Mouse (Mus musculus): ENCODE measurements around the gene Fars2. TPM values are rescaled to one million over a fixed set of nuclear protein-coding genes. Genes with fewer than 3 reads are reported as not detected.
A peak's percentile ranks its signal among the peaks of the same experiment; 100 is the strongest.

Gene Fars2
- total RNA-seq, 2 experiments from 2014 or later, result 36.5 to 37.8 TPM

DNA sequence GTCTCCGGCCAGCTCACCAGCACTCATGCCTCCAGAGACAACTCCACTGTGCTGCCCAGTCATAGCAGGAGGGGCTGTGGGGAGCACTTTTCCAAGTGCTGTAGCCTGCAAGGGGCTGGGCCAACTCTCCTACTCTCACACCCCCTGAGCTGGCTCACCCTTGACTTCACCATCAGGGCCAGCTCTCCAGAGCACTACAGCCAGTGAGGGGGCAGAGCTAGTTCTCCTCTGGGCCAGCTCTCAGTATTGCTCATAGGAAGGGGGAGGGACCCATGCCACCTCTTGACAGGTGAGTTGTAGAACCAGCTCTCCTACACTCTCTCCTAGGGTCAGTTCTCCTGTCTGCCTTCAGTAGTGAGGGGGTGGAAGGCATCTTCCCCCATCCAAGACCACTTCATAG lies 413.6 kb downstream of the Fars2 start:
- intact Hi-C loops (cut with DNase I), result no loop called here
- DNase-seq (ENCODE audit: low spot score in 2 of 2), result no peak

DNA sequence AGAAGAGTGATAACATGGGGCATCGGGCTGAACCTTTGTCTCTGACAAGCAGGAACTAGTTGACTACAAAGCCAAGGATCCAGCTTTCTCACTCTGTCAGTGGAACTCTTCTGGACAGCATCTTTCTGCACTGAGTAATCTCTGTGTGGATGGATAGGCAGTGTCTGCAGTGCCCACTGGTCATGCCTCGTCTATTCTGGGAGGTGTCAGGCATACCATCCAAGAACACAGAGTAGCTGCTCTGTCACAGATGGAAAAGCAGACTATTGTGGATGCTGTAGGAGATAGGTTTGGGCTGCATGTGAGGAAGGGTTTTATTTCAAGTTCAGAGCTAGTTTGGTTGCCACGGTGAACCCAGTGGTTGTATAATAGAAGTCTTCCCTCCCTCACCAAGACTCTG lies 414.7 kb downstream of the Fars2 start:
- DNase-seq (ENCODE audit: low spot score in 2 of 2), result peak; percentile 42 to 73
- intact Hi-C loops (cut with DNase I), result no loop called here

DNA sequence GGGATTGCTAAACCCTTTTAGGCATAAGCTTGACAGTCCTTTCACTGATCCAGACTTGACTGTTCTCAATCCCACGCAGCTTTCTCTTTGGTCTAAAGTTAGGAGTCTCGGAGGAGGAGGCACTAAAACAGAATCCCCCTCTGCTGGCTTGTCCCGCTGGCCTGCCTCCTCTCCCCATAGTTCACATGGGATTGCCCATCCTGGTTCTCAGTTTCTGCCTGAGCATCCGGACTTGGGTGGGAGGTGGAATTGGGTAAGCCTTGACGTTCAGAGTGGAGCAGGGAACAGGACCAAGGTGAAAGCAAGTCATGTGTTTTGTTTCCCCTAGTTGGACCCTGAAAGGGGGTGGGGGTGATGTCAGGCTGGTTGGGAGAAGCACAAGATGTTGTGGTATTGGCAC lies 415.9 kb downstream of the Fars2 start:
- DNase-seq (ENCODE audit: low spot score in 2 of 2), result peak in 1 of 2 experiments; percentile 18
- intact Hi-C loops (cut with DNase I), result no loop called here

GRCm38 (mm10) chr13:36533518-36533917 lies 416.3 kb downstream of the Fars2 start:
- intact Hi-C loops (cut with DNase I), result no loop called here
- peak in 1 of 2 experiments; percentile 18 for DNase-seq (ENCODE audit: low spot score in 2 of 2)

DNA sequence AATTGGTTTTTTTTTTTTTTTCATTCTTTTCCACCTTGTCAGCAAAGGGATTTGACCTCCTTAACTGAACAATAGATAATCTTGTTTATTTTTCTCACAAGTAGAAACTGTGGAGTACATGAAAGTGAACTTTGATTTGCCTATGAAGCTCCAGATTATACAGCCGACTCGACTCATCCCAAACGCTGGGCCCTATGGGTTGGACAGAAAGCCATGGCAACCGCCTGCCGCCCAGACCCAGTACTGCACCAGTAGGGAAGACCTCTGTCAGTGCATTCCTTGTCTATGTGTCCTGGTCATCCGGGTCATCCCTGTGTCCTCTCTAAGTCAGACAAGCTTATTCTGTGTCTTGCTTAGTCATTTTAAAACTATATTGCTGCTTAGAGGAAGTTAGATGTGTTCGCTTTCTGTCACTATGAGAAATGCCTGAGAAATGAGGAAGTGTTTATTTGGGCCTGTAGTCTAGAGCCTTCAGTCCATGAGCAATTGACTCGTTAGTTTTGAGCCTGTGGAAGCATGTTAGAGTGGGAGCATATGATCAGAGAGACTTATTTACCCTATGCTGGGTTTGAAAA lies 416.8 kb downstream of the Fars2 start:
- no peak for DNase-seq (ENCODE audit: low spot score in 2 of 2)
- intact Hi-C loops (cut with DNase I), result no loop called here

GRCm38 (mm10) chr13:36537580-36537979 lies 420.4 kb downstream of the Fars2 start:
- intact Hi-C loops (cut with DNase I), result no loop called here
- no peak for DNase-seq (ENCODE audit: low spot score in 2 of 2)

GRCm38 (mm10) chr13:36538385-36538784 lies 421.2 kb downstream of the Fars2 start:
- DNase-seq (ENCODE audit: low spot score in 2 of 2), result no peak
- intact Hi-C loops (cut with DNase I), result no loop called here

GRCm38 (mm10) chr13:36540231-36540630 lies 423.0 kb downstream of the Fars2 start:
- no peak for DNase-seq (ENCODE audit: low spot score in 2 of 2)
- intact Hi-C loops (cut with DNase I), result no loop called here

DNA sequence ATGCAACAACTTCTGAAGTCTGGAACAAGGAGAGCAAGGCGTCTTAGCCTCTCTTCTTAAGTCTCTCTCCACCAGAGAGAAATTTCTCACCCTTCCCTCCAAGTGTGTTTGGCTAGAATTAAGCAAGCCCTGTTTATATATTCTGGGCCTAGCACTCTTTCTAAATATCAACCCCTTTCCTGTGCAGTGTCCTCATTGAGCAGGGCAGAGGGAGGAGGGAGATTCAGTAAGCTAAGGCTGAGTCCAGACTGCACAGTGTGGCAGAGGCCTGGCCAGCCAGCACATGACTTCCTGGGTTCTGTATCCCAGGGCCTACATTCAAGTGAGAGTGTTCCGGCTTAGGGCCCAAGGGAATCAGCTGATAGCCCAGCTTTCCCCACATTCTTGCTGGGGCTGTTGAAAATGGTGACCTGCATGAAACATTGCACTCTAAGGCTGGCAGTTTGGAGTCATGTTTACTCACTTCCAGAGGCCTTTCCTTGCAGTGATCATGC lies 424.1 kb downstream of the Fars2 start:
- intact Hi-C loops (cut with DNase I), result no loop called here

DNA sequence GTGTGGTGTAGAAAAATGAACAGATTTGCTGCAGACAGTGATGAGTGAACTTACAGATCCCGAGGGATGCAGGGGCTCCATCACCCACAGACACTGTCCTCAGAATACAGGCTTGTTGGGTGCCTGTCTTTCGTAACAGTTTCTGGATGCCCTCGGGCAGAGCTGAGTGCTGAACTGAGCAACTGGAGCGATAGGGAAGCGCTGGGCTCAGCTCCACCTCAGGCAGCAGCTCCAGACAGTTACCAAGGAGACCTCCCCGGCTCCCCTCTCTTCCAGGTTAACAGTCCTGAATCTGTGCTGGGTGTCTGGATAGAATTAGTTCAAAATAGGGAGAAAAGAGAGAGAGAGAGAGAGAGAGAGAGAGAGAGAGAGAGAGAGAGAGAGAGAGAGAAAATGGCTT lies 433.5 kb downstream of the Fars2 start:
- intact Hi-C loops (cut with DNase I), result no loop called here
- DNase-seq (ENCODE audit: low spot score in 2 of 2), result peak in 1 of 2 experiments; percentile 26

More for the DNA sequence above, 424.1 kb downstream of the Fars2 start:
- no peak for DNase-seq (ENCODE audit: low spot score in 2 of 2)

DNA sequence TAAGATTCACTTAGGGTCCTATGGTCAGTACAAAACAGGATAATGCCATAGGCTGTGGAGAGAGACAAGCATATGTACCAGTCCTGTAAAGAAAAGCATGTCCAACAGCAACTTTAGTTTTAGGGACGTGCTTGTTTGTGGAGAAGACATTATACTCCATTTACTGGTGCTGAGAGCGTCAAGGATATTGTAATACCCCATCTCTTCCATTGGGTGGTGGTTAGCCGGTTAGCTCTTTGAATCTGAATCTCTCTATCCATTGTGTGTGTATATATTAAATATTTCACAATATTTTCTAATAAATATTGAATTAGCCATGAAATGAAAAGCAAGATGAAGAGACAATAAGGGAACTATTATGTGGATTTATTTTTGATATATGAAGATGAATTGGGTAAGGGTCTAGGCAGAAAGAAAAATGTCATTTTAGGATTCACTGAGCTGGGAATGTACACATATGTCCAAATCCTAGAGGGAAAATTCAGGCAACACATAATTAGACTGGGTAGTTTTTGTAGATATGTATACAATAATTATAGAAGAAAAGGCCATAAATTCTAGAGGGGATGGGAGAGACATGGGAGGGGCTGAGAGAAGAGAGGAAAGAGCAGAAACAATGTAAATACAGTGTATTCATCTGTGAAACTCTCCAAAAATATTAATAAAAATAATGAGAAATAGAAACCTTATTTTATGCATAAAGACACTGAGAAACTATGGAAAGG lies 435.5 kb downstream of the Fars2 start:
- DNase-seq (ENCODE audit: low spot score in 2 of 2), result no peak
- intact Hi-C loops (cut with DNase I), result no loop called here

DNA sequence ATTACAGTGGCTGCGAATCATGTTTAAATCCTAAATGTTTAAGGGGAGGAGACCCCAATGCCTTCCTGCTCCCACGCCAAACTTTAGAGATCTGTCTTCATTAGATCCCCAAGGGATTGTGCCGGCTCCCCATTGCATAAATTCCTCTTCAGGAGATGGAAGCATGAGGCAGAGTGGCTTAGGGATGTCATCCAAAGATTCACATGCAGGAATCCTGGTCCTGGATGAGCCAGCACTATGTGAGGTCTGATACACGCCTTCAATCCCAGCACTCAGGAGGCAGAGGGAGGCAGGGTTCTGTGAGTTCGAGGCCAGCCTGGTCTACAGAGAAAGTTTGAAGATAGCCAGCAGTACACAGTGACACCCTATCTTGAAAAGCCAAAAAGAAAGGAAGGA lies 436.0 kb downstream of the Fars2 start:
- DNase-seq (ENCODE audit: low spot score in 2 of 2), result no peak
- intact Hi-C loops (cut with DNase I), result no loop called here

- no peak for DNase-seq (ENCODE audit: low spot score in 2 of 2)
- intact Hi-C loops (cut with DNase I), result no loop called here
These were observed 437.5 kb downstream of the Fars2 start for GRCm38 (mm10) chr13:36554743-36555142.

- intact Hi-C loops (cut with DNase I), result no loop called here
- no peak for DNase-seq (ENCODE audit: low spot score in 2 of 2)
These were observed 445.5 kb downstream of the Fars2 start for GRCm38 (mm10) chr13:36562447-36563441.

DNA sequence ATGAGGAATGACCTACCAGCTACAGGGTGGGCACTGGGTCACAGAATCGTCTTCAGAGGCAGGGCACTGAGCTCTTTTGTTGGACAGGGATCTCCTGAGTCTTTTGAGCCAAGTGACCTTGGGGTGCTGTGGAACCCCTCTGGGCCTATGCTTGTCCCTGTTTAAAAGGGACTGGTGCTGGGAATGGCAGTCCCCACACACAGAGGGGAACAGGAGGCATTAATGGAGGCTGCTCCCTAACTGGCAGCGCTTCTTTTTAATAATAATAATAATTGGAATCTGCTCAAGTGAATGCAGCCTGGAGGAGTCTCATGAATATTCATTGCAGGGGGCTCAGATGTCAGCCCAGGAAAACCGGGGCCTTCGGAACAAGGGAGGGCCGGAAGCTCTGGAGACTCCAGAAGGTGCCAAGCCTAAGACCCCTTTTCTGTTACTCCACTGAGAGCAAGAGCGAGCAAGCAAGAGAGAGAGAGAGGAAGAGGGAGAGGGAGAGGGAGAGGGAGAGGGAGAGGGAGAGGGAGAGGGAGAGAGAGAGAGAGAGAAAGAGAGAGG lies 447.6 kb downstream of the Fars2 start:
- no peak for DNase-seq (ENCODE audit: low spot score in 2 of 2)
- intact Hi-C loops (cut with DNase I), result no loop called here

DNA sequence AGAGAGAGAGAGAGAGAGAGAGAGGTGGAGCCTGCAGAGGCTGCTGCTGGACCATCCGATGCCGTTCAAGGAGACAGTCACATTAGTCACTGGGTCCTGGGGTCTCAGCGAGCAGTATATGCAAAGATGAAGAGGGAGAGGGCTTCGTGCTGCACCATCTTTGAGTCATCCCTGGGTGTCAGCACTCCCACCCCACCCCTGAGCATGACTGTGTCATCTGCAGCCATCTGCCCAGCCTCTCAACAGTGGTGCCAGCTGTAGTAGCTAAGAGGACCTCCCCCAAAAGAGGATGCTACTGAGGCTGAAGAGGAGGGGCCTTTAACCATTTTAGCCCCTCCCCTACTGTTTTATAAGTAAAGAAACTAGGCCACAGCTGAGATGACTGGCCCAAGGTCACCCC lies 459.6 kb downstream of the Fars2 start:
- peak; percentile 19 to 61 for DNase-seq (ENCODE audit: low spot score in 2 of 2)
- intact Hi-C loops (cut with DNase I), result loop anchor here (5.0 kb wide), 1 partner anchor 156 kb away; no protein-coding TSS in a partner anchor

GRCm38 (mm10) chr13:36577916-36578568 lies 460.8 kb downstream of the Fars2 start:
- DNase-seq (ENCODE audit: low spot score in 2 of 2), result no peak
- intact Hi-C loops (cut with DNase I), result loop anchor here (2.0 to 5.0 kb wide), 2 partner anchors 154 to 461 kb away; partner anchors contain the start of genes Fars2 and Lyrm4

GRCm38 (mm10) chr13:36578569-36579333 lies 461.5 kb downstream of the Fars2 start:
- intact Hi-C loops (cut with DNase I), result loop anchor here (2.0 to 5.0 kb wide), 2 partner anchors 154 to 462 kb away; partner anchors contain the start of genes Fars2 and Lyrm4
- DNase-seq (ENCODE audit: low spot score in 2 of 2), result peak; percentile 86 to 87

Measured in left cerebral cortex, postnatal 14 days (tissue).